Mouse (Mus musculus) heart, adult 2 months (tissue): ENCODE data around the gene Gm20425.

Experiments
- CTCF ChIP-seq: fragments of 200-600 bp; IDR thresholded peaks from 2 replicates; pipeline ENCODE4 v1.8.1; 2022; ENCODE audit warnings: antibody characterized with exemption, mild to moderate bottlenecking, moderate library complexity
- EP300 ChIP-seq: fragments of 200-500 bp; IDR thresholded peaks from 2 replicates; pipeline ENCODE4 v1.6.1; 2011; ENCODE audit warnings: low read depth, low read length, control low read depth; ENCODE audit not compliant: insufficient read depth
- POLR2A ChIP-seq: fragments of 200-500 bp; IDR thresholded peaks from 2 replicates; pipeline ENCODE4 v1.6.1; 2011; ENCODE audit warnings: mild to moderate bottlenecking, low read depth, low read length, control low read depth; ENCODE audit not compliant: insufficient read depth

DNA sequence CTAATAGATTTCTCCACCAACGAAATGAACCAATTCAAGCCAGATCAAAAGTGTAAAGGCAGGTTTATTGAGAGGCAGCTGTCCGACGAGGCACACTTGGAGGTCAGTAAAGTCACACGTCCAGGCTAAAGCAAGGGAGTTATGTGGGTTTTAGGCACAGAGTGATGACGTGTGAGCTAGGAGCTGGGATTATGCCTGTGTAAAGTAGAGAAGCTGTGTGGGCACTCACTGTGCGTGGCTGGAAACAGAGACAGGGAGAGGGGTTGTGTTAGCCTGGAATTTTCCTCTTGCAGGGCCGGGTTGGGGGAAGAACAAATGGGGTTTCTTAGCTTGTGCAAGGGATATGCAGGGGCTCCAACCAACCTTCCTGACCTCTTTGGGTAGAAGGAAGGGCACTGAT is 61.3 kb downstream of the Gm20425 start:
- TF ChIP-seq POLR2A (no peak), CTCF (no peak), EP300 (no peak)
